Mouse (Mus musculus) adrenal gland, postnatal 36 days (tissue): ENCODE measurements at regions not wholly inside any gene's neighbourhood (a gene's known extent, or its start where the extent isn't known, plus 50 kb on each side); places are given as distances from the start of the nearest gene placed in this dataset.

Experiments used
- DNase-seq, 2 experiments: peaks; one replicate each; pipeline ENCODE4 v3.0.0; 2021; ENCODE audit warnings: mixed read lengths in 1 of 2

GRCm38 (mm10) chr19:30433141-30433540 is 116.3 kb downstream of the Dkk1 start:
- DNase-seq: no peak

DNA sequence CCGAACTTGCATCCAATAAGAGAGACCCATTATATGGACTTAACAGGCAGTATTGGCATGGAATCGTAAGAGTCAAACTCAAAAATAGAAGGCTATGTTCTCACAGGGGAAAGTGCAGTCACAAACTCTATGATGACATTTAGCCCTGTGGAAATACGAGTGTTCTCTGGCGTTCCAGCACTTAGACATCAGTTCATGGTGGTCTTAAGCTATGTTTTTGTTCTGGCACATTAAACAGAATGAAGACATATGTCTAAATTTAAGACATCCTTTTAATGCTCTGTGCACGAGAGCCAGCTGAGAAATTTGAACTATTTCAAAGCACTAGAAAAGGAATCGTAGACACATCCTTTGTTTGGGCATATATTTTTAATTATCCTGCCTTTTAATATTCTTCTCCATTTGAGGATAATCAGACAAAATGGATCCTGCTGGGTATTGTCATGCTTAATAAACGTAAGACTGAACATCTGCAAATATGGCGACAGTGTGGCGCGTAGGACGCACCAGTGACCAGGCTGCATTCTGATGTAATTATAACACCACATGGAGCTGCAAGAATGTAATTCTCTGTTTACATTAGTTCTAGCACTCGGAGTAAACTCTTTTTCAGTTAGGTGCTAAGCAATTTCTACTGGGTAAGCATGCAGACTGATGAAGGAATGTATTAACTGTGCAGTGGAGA is 114.3 kb downstream of the Dkk1 start:
- no peak for DNase-seq

DNA sequence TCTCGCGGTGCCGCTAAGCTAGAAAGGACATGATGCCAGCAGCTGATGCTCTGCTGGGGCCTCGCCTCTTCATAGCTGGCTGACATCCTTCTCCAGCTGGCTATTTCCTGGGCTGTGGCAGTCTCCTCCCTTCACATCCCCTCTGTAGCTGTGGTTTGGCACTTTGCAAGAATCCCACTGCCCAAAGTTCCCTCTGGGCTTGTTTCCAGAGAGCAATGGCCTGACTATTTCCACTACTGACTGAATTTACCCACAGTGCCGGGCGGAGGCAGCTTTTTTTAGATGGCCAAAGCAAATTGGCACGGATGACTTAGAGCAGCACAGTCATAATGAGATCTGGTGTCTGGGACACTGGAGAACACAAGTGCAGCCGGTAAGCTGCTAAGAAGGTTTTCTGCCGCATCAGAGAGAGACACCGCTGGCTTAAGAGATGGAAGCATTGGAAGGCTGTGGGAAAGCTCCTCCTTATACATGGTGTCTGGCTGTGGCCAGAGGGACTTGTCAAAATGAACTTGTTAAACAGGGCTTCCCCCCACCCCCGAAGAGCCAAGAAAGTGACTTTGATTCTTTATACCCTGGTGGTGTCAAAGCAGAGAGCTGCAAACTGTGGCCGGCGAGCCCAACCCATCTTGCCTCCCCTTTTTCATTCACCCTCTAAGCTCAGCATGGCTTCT is 98.5 kb downstream of the Dkk1 start:
- DNase-seq: no peak

DNA sequence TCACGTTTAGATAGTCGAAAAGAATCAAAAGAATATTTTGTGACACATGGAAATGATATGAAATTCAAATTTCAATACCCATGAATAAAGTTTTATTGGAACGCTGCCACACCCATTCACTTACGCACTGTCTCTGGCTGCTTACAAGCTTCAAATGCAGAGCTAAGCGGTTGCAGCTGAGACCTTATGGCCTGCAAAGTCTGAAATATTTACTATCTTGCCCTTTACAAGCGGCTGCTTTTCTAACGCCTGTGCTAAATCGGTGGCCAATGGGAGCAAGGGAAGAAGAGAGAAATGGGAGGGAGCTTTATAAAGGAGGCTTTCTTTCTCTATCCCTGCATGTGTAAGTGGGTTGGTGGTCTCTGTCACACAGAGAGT is 97.9 kb downstream of the Dkk1 start:
- DNase-seq: no peak

- no peak for DNase-seq
Observed at GRCm38 (mm10) chr19:30452671-30453070, 96.8 kb downstream of the Dkk1 start.

DNA sequence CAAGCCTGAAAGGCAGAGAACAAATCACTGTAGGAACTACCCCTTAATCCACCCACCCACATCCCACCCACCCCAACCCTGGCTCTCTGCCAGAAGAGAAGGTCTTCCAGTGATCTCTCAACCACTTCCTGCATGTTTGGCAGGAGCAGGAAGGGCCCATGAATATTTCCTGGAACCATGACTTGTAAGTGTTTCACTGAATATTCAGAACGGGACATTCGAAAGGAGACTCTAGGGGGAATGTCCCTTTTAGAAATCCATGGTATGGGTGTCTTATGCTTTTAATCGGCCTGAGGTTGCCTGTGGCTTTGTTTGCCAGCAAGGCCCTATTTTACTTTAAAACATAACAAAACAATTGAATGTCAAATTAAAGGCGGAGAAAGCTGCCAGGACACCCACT is 66.0 kb downstream of the Dkk1 start:
- DNase-seq: no peak

DNA sequence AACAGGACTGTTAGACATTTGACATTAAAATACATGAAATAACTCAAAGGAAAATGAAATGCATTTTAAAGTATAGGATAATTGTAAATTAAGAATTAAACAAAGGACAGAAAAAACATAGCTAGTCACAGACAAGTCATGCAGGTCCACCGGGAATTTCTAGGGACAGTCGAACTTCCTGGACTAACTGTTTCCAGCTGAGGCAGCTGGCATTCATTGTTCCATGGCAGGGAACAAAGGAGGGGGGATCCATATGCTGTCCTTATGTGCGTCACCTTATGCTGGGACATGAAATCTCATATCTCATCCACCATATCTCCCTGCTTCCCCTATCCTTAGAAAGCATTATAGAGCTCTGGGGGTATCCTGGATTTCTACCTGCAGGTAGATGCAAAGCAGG is 59.7 kb downstream of the Dkk1 start:
- no peak for DNase-seq

- no peak for DNase-seq
Observed at GRCm38 (mm10) chr19:30490916-30491315, 58.5 kb downstream of the Dkk1 start.
